Mouse (Mus musculus) ES-E14 (cell line): ENCODE measurements at regions not wholly inside any gene's neighbourhood (a gene's known extent, or its start where the extent isn't known, plus 50 kb on each side); places are given as distances from the start of the nearest gene placed in this dataset.

Experiments used
- CHD2 ChIP-seq: IDR thresholded peaks from 2 replicates; pipeline ENCODE4 v1.6.1; 2014; ENCODE audit warnings: mild to moderate bottlenecking, low read depth, low read length, inconsistent platforms
- HCFC1 ChIP-seq: IDR thresholded peaks from 2 replicates; pipeline ENCODE4 v1.6.1; 2012; ENCODE audit warnings: low read length, inconsistent platforms, borderline replicate concordance; ENCODE audit not compliant: insufficient read depth
- MAFK ChIP-seq: IDR thresholded peaks from 2 replicates; pipeline ENCODE4 v1.6.1; 2014; ENCODE audit warnings: mild to moderate bottlenecking, low read depth, low read length, inconsistent platforms; ENCODE audit not compliant: insufficient read depth
- ZNF384 ChIP-seq: IDR thresholded peaks from 2 replicates; pipeline ENCODE4 v1.6.1; 2012; ENCODE audit warnings: low read depth, low read length, inconsistent platforms

GRCm38 (mm10) chr8:46936039-46936438 lies 50.6 kb upstream of the Enpp6 start:
- no peak for TF ChIP-seq CHD2
- TF ChIP-seq ZNF384, result no peak
- TF ChIP-seq HCFC1, result no peak
- no peak for TF ChIP-seq MAFK
